Mouse (Mus musculus) stomach, postnatal 0 days (tissue): ENCODE measurements around the gene Abcg2.

Experiments
- CTCF ChIP-seq: IDR thresholded peaks from 2 replicates; pipeline ENCODE4 v1.5.1; 2016; ENCODE audit warnings: antibody characterized with exemption, low read depth, mild to moderate bottlenecking, moderate library complexity
- EP300 ChIP-seq: optimal IDR thresholded peaks from 2 replicates; pipeline ENCODE3; 2016; ENCODE audit warnings: antibody characterized with exemption

DNA sequence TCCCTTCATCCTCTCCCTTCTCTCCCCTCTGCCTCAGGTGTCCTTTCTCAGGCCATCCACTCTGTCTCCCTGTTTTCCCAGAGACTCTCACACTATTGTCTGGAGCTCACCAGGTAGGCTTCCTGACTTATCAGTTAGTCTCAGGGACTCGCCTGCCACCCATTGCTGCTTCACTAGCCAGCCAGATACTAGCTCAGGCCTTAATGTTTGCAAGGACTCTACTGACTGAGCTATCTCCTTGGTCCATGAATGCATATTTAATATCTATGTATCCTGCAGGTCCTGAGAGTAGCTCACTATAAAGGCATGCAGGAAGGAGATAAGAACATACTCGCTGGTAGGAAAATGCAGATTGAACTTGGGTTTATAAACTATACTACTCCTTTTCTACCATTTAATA, 57.9 kb downstream of the Abcg2 start:
- no peak for TF ChIP-seq CTCF
- TF ChIP-seq EP300 = no peak
